Mouse (Mus musculus) CH12.LX (cell line): ENCODE measurements around the gene Tas2r143.

Experiments used
- NELFE ChIP-seq: IDR thresholded peaks from 2 replicates; pipeline ENCODE4 v1.6.1; 2011; ENCODE audit warnings: low read depth, low read length, improper control_type of control experiment
- SIN3A ChIP-seq: IDR thresholded peaks from 2 replicates; pipeline ENCODE4 v1.6.1; 2012; ENCODE audit warnings: low read length, improper control_type of control experiment, inconsistent platforms

- no peak for TF ChIP-seq NELFE
- TF ChIP-seq SIN3A: no peak
Observed at GRCm38 (mm10) chr6:42364066-42364465, 36.0 kb upstream of the Tas2r143 start.
